Mouse (Mus musculus) CD8-positive naive resting alpha-beta T cell, adult 2 months (primary cell): Measurements from ENCODE around the gene Sept11.
A peak's percentile ranks its signal among the peaks of the same experiment; 100 is the strongest.

Experiments
- DNase-seq, 2 experiments: peaks; one replicate each; pipeline ENCODE4 v3.0.0; 2022; ENCODE audit warnings: low read depth in 2 of 2, low spot score in 2 of 2

Gene Sept11

GRCm38 (mm10) chr5:93093638-93094527 lies 646 bp downstream of the Sept11 start:
- peak; percentile 34 to 46 for DNase-seq

- DNase-seq = no peak
Measured at GRCm38 (mm10) chr5:93095301-93095700, 2.1 kb downstream of the Sept11 start.

GRCm38 (mm10) chr5:93097204-93097906 lies 4.1 kb downstream of the Sept11 start:
- DNase-seq = no peak

- DNase-seq = no peak
Measured at GRCm38 (mm10) chr5:93098219-93098618, 5.0 kb downstream of the Sept11 start.

GRCm38 (mm10) chr5:93098811-93099210 lies 5.6 kb downstream of the Sept11 start:
- no peak for DNase-seq

GRCm38 (mm10) chr5:93100906-93101305 lies 7.7 kb downstream of the Sept11 start:
- no peak for DNase-seq

GRCm38 (mm10) chr5:93101371-93101791 lies 8.1 kb downstream of the Sept11 start:
- no peak for DNase-seq

GRCm38 (mm10) chr5:93103603-93104002 lies 10.4 kb downstream of the Sept11 start:
- no peak for DNase-seq

- DNase-seq = no peak
Measured at GRCm38 (mm10) chr5:93104987-93105823, 12.0 kb downstream of the Sept11 start.

- DNase-seq = no peak
Measured at GRCm38 (mm10) chr5:93106048-93106447, 12.8 kb downstream of the Sept11 start.

- DNase-seq = no peak
Measured at GRCm38 (mm10) chr5:93108703-93109102, 15.5 kb downstream of the Sept11 start.

- DNase-seq = no peak
Measured at GRCm38 (mm10) chr5:93109555-93109954, 16.3 kb downstream of the Sept11 start.

GRCm38 (mm10) chr5:93112290-93112689 lies 19.1 kb downstream of the Sept11 start:
- no peak for DNase-seq

- no peak for DNase-seq
Measured at GRCm38 (mm10) chr5:93113517-93113916, 20.3 kb downstream of the Sept11 start.

- DNase-seq = no peak
Measured at GRCm38 (mm10) chr5:93114515-93114914, 21.3 kb downstream of the Sept11 start.

- no peak for DNase-seq
Measured at GRCm38 (mm10) chr5:93115059-93115458, 21.8 kb downstream of the Sept11 start.

- DNase-seq = no peak
Measured at GRCm38 (mm10) chr5:93115854-93116253, 22.6 kb downstream of the Sept11 start.

- DNase-seq = no peak
Measured at GRCm38 (mm10) chr5:93117648-93118047, 24.4 kb downstream of the Sept11 start.

GRCm38 (mm10) chr5:93121660-93122059 lies 28.4 kb downstream of the Sept11 start:
- DNase-seq = no peak

GRCm38 (mm10) chr5:93124031-93124826 lies 31.0 kb downstream of the Sept11 start:
- DNase-seq = no peak

- no peak for DNase-seq
Measured at GRCm38 (mm10) chr5:93125325-93125724, 32.1 kb downstream of the Sept11 start.
